Mouse (Mus musculus) spleen, adult 2 months (tissue): ENCODE data around the gene Atl3.

ENCODE experiments used
- CTCF ChIP-seq: fragments of 200-500 bp; IDR thresholded peaks from 2 replicates; pipeline ENCODE4 v1.5.1; 2011; ENCODE audit warnings: mild to moderate bottlenecking, inconsistent platforms; ENCODE audit not compliant: insufficient read depth, insufficient read length, insufficient replicate concordance; ENCODE audit errors: extremely low read depth
- POLR2A ChIP-seq: fragments of 200-500 bp; IDR thresholded peaks from 2 replicates; pipeline ENCODE4 v1.6.1; 2011; ENCODE audit warnings: low read depth, low read length, inconsistent platforms

DNA sequence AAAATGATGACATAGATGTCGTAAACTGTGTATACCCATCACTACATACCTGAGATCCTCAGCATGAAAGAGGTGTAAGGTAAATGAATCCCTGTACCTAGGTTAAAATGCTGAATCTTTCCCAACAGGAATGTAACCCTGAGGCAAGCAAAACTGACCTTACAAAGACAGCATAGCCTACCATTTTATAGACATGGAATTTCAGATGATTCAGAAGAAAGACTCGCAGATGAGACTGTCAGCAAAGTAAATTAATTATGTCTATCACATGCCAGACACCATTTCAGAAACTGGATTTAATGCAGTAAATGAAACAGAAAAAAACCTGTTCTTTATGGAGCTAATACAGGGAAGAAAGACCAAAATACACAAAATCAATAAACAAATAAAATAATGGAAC lies 34.5 kb upstream of the Atl3 start:
- TF ChIP-seq CTCF (no peak), POLR2A (no peak)
